Mouse (Mus musculus) lung, postnatal 36 days (tissue): Measurements from ENCODE around the gene Arhgef7.

Source experiments
- DNase-seq: peaks from one replicate; pipeline ENCODE4 v3.0.0; 2022; ENCODE audit warnings: mixed read lengths

The Arhgef7 gene

GRCm38 (mm10) chr8:11727651-11728481 is at the start of gene Arhgef7:
Arhgef7 (plus strand) TSS chr8:11727721.
- DNase-seq: peak; percentile 32

- no peak for DNase-seq
Observed at GRCm38 (mm10) chr8:11684558-11684957, 43.0 kb upstream of the Arhgef7 start.

GRCm38 (mm10) chr8:11687251-11687650 is 40.3 kb upstream of the Arhgef7 start:
- DNase-seq: no peak

GRCm38 (mm10) chr8:11689945-11690344 is 37.6 kb upstream of the Arhgef7 start:
- DNase-seq: no peak

- DNase-seq: no peak
Observed at GRCm38 (mm10) chr8:11691284-11691683, 36.2 kb upstream of the Arhgef7 start.

- DNase-seq: no peak
Observed at GRCm38 (mm10) chr8:11691761-11692160, 35.8 kb upstream of the Arhgef7 start.

GRCm38 (mm10) chr8:11692455-11692854 is 35.1 kb upstream of the Arhgef7 start:
- peak; percentile 14 for DNase-seq

- DNase-seq: peak; percentile 8
Observed at GRCm38 (mm10) chr8:11693972-11694371, 33.5 kb upstream of the Arhgef7 start.

GRCm38 (mm10) chr8:11696176-11696575 is 31.3 kb upstream of the Arhgef7 start:
- no peak for DNase-seq

- DNase-seq: no peak
Observed at GRCm38 (mm10) chr8:11697467-11697866, 30.1 kb upstream of the Arhgef7 start.

- no peak for DNase-seq
Observed at GRCm38 (mm10) chr8:11699442-11700001, 28.0 kb upstream of the Arhgef7 start.

- peak; percentile 82 for DNase-seq
Observed at GRCm38 (mm10) chr8:11700060-11701032, 27.2 kb upstream of the Arhgef7 start.

- no peak for DNase-seq
Observed at GRCm38 (mm10) chr8:11701033-11701362, 26.5 kb upstream of the Arhgef7 start, which contains the start of gene 1700016D06Rik. 1700016D06Rik (minus strand) TSS chr8:11701063.

- no peak for DNase-seq
Observed at GRCm38 (mm10) chr8:11701428-11701827, 26.1 kb upstream of the Arhgef7 start.

GRCm38 (mm10) chr8:11703789-11704188 is 23.7 kb upstream of the Arhgef7 start:
- no peak for DNase-seq

- DNase-seq: no peak
Observed at GRCm38 (mm10) chr8:11704716-11705420, 22.7 kb upstream of the Arhgef7 start.

- peak; percentile 71 for DNase-seq
Observed at GRCm38 (mm10) chr8:11705818-11706217, 21.7 kb upstream of the Arhgef7 start.

- no peak for DNase-seq
Observed at GRCm38 (mm10) chr8:11707701-11708100, 19.8 kb upstream of the Arhgef7 start.

GRCm38 (mm10) chr8:11708815-11709214 is 18.7 kb upstream of the Arhgef7 start:
- no peak for DNase-seq

GRCm38 (mm10) chr8:11709542-11709941 is 18.0 kb upstream of the Arhgef7 start:
- no peak for DNase-seq

- DNase-seq: no peak
Observed at GRCm38 (mm10) chr8:11710415-11710814, 17.1 kb upstream of the Arhgef7 start.

GRCm38 (mm10) chr8:11712244-11712643 is 15.3 kb upstream of the Arhgef7 start:
- peak; percentile 30 for DNase-seq

- DNase-seq: no peak
Observed at GRCm38 (mm10) chr8:11717194-11717593, 10.3 kb upstream of the Arhgef7 start.
